Mouse (Mus musculus) kidney, embryonic 15.5 days (tissue): Measurements from ENCODE around the gene Phf14. TPM values are rescaled to one million over a fixed set of nuclear protein-coding genes. Genes with fewer than 3 reads are reported as not detected.
"Not testable (repeated sequence)": the region's sequence is repeated elsewhere in the genome, so short reads cannot be mapped to it uniquely, and the experiment has no call there.

Experiments used
- ATAC-seq: fragments of 200-750 bp; cut with Nextera tagmentation; replicated peaks from 2 replicates; pipeline ENCODE4 v1.8.0; 2017; ENCODE audit warnings: moderate TSS enrichment; ENCODE audit not compliant: low FRiP score
- H3K27ac ChIP-seq: fragments of 300-500 bp; sonication (generic); 2 replicates; pipeline ENCODE4 v1.5.1; 2015; ENCODE audit warnings: mild to moderate bottlenecking, inconsistent platforms
- H3K27me3 ChIP-seq: fragments of 300-500 bp; sonication (generic); 2 replicates; pipeline ENCODE4 v1.6.1; 2015; ENCODE audit warnings: inconsistent platforms
- H3K36me3 ChIP-seq: fragments of 300-500 bp; sonication (generic); 2 replicates; pipeline ENCODE4 v1.6.1; 2015; ENCODE audit warnings: inconsistent platforms
- H3K4me1 ChIP-seq: fragments of 300-500 bp; sonication (generic); 2 replicates; pipeline ENCODE4 v1.6.1; 2015; ENCODE audit warnings: inconsistent platforms
- H3K4me2 ChIP-seq: fragments of 300-500 bp; sonication (generic); 2 replicates; pipeline ENCODE4 v1.6.1; 2015; ENCODE audit warnings: moderate library complexity, mild to moderate bottlenecking, inconsistent platforms
- H3K4me3 ChIP-seq: fragments of 300-500 bp; sonication (generic); replicated peaks from 2 replicates; pipeline ENCODE4 v1.5.1; 2015; ENCODE audit warnings: mild to moderate bottlenecking, inconsistent platforms
- H3K9ac ChIP-seq: fragments of 300-500 bp; sonication (generic); 2 replicates; pipeline ENCODE4 v1.6.1; 2015; ENCODE audit warnings: mild to moderate bottlenecking, inconsistent platforms
- H3K9me3 ChIP-seq: fragments of 300-500 bp; sonication (generic); replicated peaks from 2 replicates; pipeline ENCODE4 v1.6.1; 2016; ENCODE audit warnings: inconsistent platforms
- WGBS: fragments of 180-500 bp; shearing (Covaris S2); methylation state at CpG from one replicate; pipeline ENCODE4 v1.1.7; 2015; ENCODE audit warnings: mixed read lengths; 5-methylcytosine and 5-hydroxymethylcytosine counted together
- polyA plus RNA-seq: library from polyadenylated mRNA; unstranded; fragments of >200 nt; fragmentation: Nextera tagmentation; extraction: Ambion mirVana; gene quantifications from 2 replicates; pipeline ENCODE4 v1.2.1, GENCODE M21; 2015

The Phf14 gene
- 69.7 and 70.0 TPM in 2 replicates for polyA plus RNA-seq

GRCm38 (mm10) chr6:11907269-11908032, at the start of gene Phf14, which contains the start of gene Ndufa4:
TSS of gene Phf14 (plus strand) at chr6:11907809.
TSS of gene Ndufa4 (minus strand) at chr6:11907497.
- Histone ChIP-seq H3K27ac (peak within 1 kb of the TSS; percentile 89), H3K27me3 (no peaks in the 10 kb centered on the region), H3K9me3 (no peaks in the 10 kb centered on the region), H3K36me3 (peaks cover 26% of the 10 kb centered on the region), H3K9ac (peak within 1 kb of the TSS; percentile 91), H3K4me1 (peaks cover 14% of the 10 kb centered on the region), H3K4me3 (peak within 1 kb of the TSS; percentile 92), H3K4me2 (peak within 1 kb of the TSS; percentile 58)
- under 1% methylated on average over 59 of the region's 59 CpGs for WGBS
- peak; percentile 99 for ATAC-seq

GRCm38 (mm10) chr6:11875364-11875763, 32.2 kb upstream of the Phf14 start:
- no CpG with 5 or more reads among the region's 2 CpGs for WGBS
- H3K27me3 ChIP-seq, H3K36me3 ChIP-seq, H3K9me3 ChIP-seq, H3K4me2 ChIP-seq, H3K9ac ChIP-seq, H3K4me3 ChIP-seq, H3K27ac ChIP-seq, H3K4me1 ChIP-seq, ATAC-seq: not testable (repeated sequence)

GRCm38 (mm10) chr6:11900809-11901310, 6.7 kb upstream of the Phf14 start:
- H3K27ac ChIP-seq, result no peak overlapping the region
- no peak overlapping the region for H3K9ac ChIP-seq
- no peak for ATAC-seq
- no peak overlapping the region for H3K4me3 ChIP-seq
- 90% methylated on average over 4 of the region's 4 CpGs for WGBS
- H3K9me3 ChIP-seq, result no peaks in the 10 kb centered on the region
- H3K27me3 ChIP-seq, result no peaks in the 10 kb centered on the region
- peaks cover 4% of the 10 kb centered on the region for H3K4me1 ChIP-seq
- H3K4me2 ChIP-seq, result no peak overlapping the region
- H3K36me3 ChIP-seq, result peaks cover 62% of the 10 kb centered on the region

- Histone ChIP-seq H3K36me3 (peaks cover 31% of the 10 kb centered on the region), H3K27me3 (no peaks in the 10 kb centered on the region), H3K4me1 (peaks cover 14% of the 10 kb centered on the region), H3K4me3 (peak overlapping the region; percentile 92), H3K9ac (peak overlapping the region; percentile 91), H3K4me2 (peak overlapping the region; percentile 58), H3K27ac (peak overlapping the region; percentile 89), H3K9me3 (no peaks in the 10 kb centered on the region)
- ATAC-seq, result peak; percentile 30
- WGBS, result 0% methylated on average over 5 of the region's 5 CpGs
Observed at GRCm38 (mm10) chr6:11906890-11907268, 730 bp upstream of the Phf14 start.

GRCm38 (mm10) chr6:11908170-11908569, 561 bp downstream of the Phf14 start:
- Histone ChIP-seq H3K9ac (peak overlapping the region; percentile 35), H3K4me3 (peak overlapping the region; percentile 92), H3K4me1 (peaks cover 14% of the 10 kb centered on the region), H3K9me3 (no peaks in the 10 kb centered on the region), H3K36me3 (peaks cover 18% of the 10 kb centered on the region), H3K27me3 (no peaks in the 10 kb centered on the region), H3K4me2 (peak overlapping the region; percentile 58), H3K27ac (peak overlapping the region; percentile 89)
- WGBS, result 29% methylated on average over 7 of the region's 7 CpGs
- 0 out of 2 replicates have a peak, but pooled peaks have one; percentile 5 for ATAC-seq

- WGBS, result under 1% methylated on average over 20 of the region's 20 CpGs
- peak; percentile 98 for ATAC-seq
Observed at GRCm38 (mm10) chr6:11925496-11926041, 18.0 kb downstream of the Phf14 start.

GRCm38 (mm10) chr6:11926082-11926595, 18.5 kb downstream of the Phf14 start:
- Histone ChIP-seq H3K4me1 (peaks cover 16% of the 10 kb centered on the region), H3K9ac (peak overlapping the region; percentile 79), H3K4me3 (peak overlapping the region; percentile 79), H3K27me3 (no peaks in the 10 kb centered on the region), H3K27ac (peak overlapping the region; percentile 97), H3K36me3 (peaks cover 13% of the 10 kb centered on the region), H3K9me3 (no peaks in the 10 kb centered on the region), H3K4me2 (peak overlapping the region; percentile 63)
- 1% methylated on average over 27 of the region's 40 CpGs for WGBS
- peak; percentile 91 for ATAC-seq

More at GRCm38 (mm10) chr6:11925496-11926041, 18.0 kb downstream of the Phf14 start:
- Histone ChIP-seq H3K4me3 (peak overlapping the region; percentile 79), H3K9ac (peak overlapping the region; percentile 79), H3K36me3 (peaks cover 13% of the 10 kb centered on the region), H3K4me1 (peaks cover 16% of the 10 kb centered on the region), H3K4me2 (peak overlapping the region; percentile 63), H3K9me3 (no peaks in the 10 kb centered on the region), H3K27me3 (no peaks in the 10 kb centered on the region), H3K27ac (peak overlapping the region; percentile 97)

- no peak overlapping the region for H3K9ac ChIP-seq
- H3K4me3 ChIP-seq, result peak overlapping the region; percentile 79; the same call in 1 of the 2 replicates
- no peaks in the 10 kb centered on the region for H3K9me3 ChIP-seq
- H3K4me1 ChIP-seq, result peaks cover 16% of the 10 kb centered on the region
- H3K27me3 ChIP-seq, result no peaks in the 10 kb centered on the region
- no peak for ATAC-seq
- H3K36me3 ChIP-seq, result peaks cover 13% of the 10 kb centered on the region
- WGBS, result 75% methylated on average over 6 of the region's 6 CpGs
- no peak overlapping the region for H3K27ac ChIP-seq
- H3K4me2 ChIP-seq, result peak overlapping the region; percentile 63
Observed at GRCm38 (mm10) chr6:11927485-11927884, 19.9 kb downstream of the Phf14 start.

GRCm38 (mm10) chr6:11933403-11933802, 25.8 kb downstream of the Phf14 start:
- Histone ChIP-seq H3K4me2 (no peak overlapping the region), H3K27me3 (no peaks in the 10 kb centered on the region), H3K36me3 (peaks cover 16% of the 10 kb centered on the region), H3K9me3 (no peaks in the 10 kb centered on the region), H3K4me1 (peaks cover 3% of the 10 kb centered on the region; the same call in 1 of the 2 replicates), H3K4me3 (no peak overlapping the region), H3K27ac (no peak overlapping the region), H3K9ac (no peak overlapping the region)
- WGBS, result 98% methylated on average over 7 of the region's 7 CpGs
- no peak for ATAC-seq

GRCm38 (mm10) chr6:11940895-11941294, 33.3 kb downstream of the Phf14 start:
- Histone ChIP-seq H3K27ac (no peak overlapping the region), H3K9me3 (no peaks in the 10 kb centered on the region), H3K4me3 (no peak overlapping the region), H3K36me3 (peaks cover 46% of the 10 kb centered on the region), H3K4me2 (no peak overlapping the region), H3K4me1 (no peaks in the 10 kb centered on the region), H3K27me3 (no peaks in the 10 kb centered on the region), H3K9ac (no peak overlapping the region)
- ATAC-seq, result no peak

- H3K4me2 ChIP-seq, result no peak overlapping the region
- H3K9me3 ChIP-seq, result no peaks in the 10 kb centered on the region
- 95% methylated on average over 4 of the region's 4 CpGs for WGBS
- H3K27me3 ChIP-seq, result no peaks in the 10 kb centered on the region
- no peak for ATAC-seq
- H3K9ac ChIP-seq, result no peak overlapping the region
- H3K27ac ChIP-seq, result no peak overlapping the region
- no peak overlapping the region for H3K4me3 ChIP-seq
- H3K36me3 ChIP-seq, result peaks cover 50% of the 10 kb centered on the region
- H3K4me1 ChIP-seq, result no peaks in the 10 kb centered on the region
Observed at GRCm38 (mm10) chr6:11942089-11942488, 34.5 kb downstream of the Phf14 start.

GRCm38 (mm10) chr6:11948100-11948499, 40.5 kb downstream of the Phf14 start:
- Histone ChIP-seq H3K36me3 (peaks cover 40% of the 10 kb centered on the region), H3K9ac (no peak overlapping the region), H3K4me2 (no peak overlapping the region), H3K27me3 (no peaks in the 10 kb centered on the region), H3K27ac (no peak overlapping the region), H3K4me1 (no peaks in the 10 kb centered on the region), H3K9me3 (no peaks in the 10 kb centered on the region), H3K4me3 (no peak overlapping the region)
- 97% methylated on average over 1 of the region's 1 CpGs for WGBS
- ATAC-seq, result no peak
